Mouse (Mus musculus) CH12.LX (cell line): ENCODE results near the gene Rdm1. TPM values are rescaled to one million over a fixed set of nuclear protein-coding genes. Genes with fewer than 3 reads are reported as not detected.

ENCODE experiments used
- DNase-seq: peaks from one replicate; pipeline ENCODE4 v3.0.0-alpha.2; 2013; ENCODE audit errors: extremely low read depth
- H3K27ac ChIP-seq: 2 replicates; pipeline ENCODE4 v1.5.1; 2012; ENCODE audit warnings: low read depth, mild to moderate bottlenecking, control low read depth, moderate library complexity; ENCODE audit not compliant: insufficient read depth
- H3K27me3 ChIP-seq: replicated peaks from 2 replicates; pipeline ENCODE3; 2012; ENCODE audit warnings: inconsistent platforms
- H3K36me3 ChIP-seq, 2 experiments: replicated peaks in 1 of 2; 2 replicates each; pipeline versions ENCODE3 to v1.6.1; 2012; ENCODE audit warnings: inconsistent platforms in 1 of 2, low read length in 1 of 2, mild to moderate bottlenecking in 1 of 2, mixed read lengths in 1 of 2, moderate library complexity in 1 of 2; ENCODE audit not compliant: control insufficient read depth in 1 of 2, insufficient read depth in 1 of 2
- H3K4me1 ChIP-seq, 2 experiments: 2 replicates each; pipeline ENCODE4 v1.6.1; 2012; ENCODE audit warnings: inconsistent platforms in 1 of 2, moderate library complexity in 1 of 2; ENCODE audit not compliant: insufficient read depth in 2 of 2, control insufficient read depth in 1 of 2
- H3K4me2 ChIP-seq: 2 replicates; pipeline ENCODE4 v1.6.1; 2012; ENCODE audit warnings: low read depth, mild to moderate bottlenecking, control low read depth; ENCODE audit not compliant: poor library complexity, insufficient read depth, severe bottlenecking
- H3K4me3 ChIP-seq, 3 experiments: fragments of 150-350 bp in 1 of 3; sonication (generic) in 1 of 3; replicated peaks in 1 of 3; 2 replicates each; pipeline versions ENCODE3 to v1.5.1; 2011 to 2012; ENCODE audit warnings: low read depth in 2 of 3, low read length in 2 of 3, mild to moderate bottlenecking in 2 of 3, moderate library complexity in 2 of 3, control low read depth in 1 of 3, improper control_type of control experiment in 1 of 3, inconsistent platforms in 1 of 3, mixed read lengths in 1 of 3; ENCODE audit not compliant: poor library complexity in 1 of 3
- H3K79me2 ChIP-seq: replicated peaks from 2 replicates; pipeline ENCODE4 v1.6.1; 2012; ENCODE audit warnings: mild to moderate bottlenecking, moderate library complexity; ENCODE audit not compliant: control insufficient read depth, poor library complexity, insufficient read depth, severe bottlenecking; ENCODE audit errors: extremely low read depth
- H3K9ac ChIP-seq: 2 replicates; pipeline ENCODE4 v1.6.1; 2012; ENCODE audit warnings: low read depth, mild to moderate bottlenecking, control low read depth, moderate library complexity; ENCODE audit not compliant: insufficient read depth
- H3K9me3 ChIP-seq: replicated peaks from 2 replicates; pipeline ENCODE3; 2012; ENCODE audit warnings: low read length, inconsistent platforms, mixed read lengths
- CHD1 ChIP-seq: IDR thresholded peaks from 2 replicates; pipeline ENCODE4 v1.6.1; 2012; ENCODE audit warnings: low read depth, low read length, improper control_type of control experiment, inconsistent platforms
- EP300 ChIP-seq: IDR thresholded peaks from 2 replicates; pipeline ENCODE4 v1.6.1; 2011; ENCODE audit warnings: low read length, improper control_type of control experiment
- GABPA ChIP-seq: IDR thresholded peaks from 2 replicates; pipeline ENCODE4 v1.6.1; 2012; ENCODE audit warnings: low read depth, low read length, improper control_type of control experiment, inconsistent platforms; ENCODE audit not compliant: insufficient replicate concordance
- JUND ChIP-seq: conservative IDR thresholded peaks from 2 replicates; pipeline ENCODE4 v1.6.1; 2011; ENCODE audit warnings: low read depth, low read length, improper control_type of control experiment
- KAT2A ChIP-seq: IDR thresholded peaks from 2 replicates; pipeline ENCODE4 v1.6.1; 2012; ENCODE audit warnings: low read length, improper control_type of control experiment, inconsistent platforms; ENCODE audit not compliant: insufficient replicate concordance
- MEF2A ChIP-seq: IDR thresholded peaks from 2 replicates; pipeline ENCODE4 v1.6.1; 2014; ENCODE audit warnings: low read depth, mild to moderate bottlenecking, inconsistent platforms, low read length, improper control_type of control experiment, borderline replicate concordance
- MYC ChIP-seq: IDR thresholded peaks from 2 replicates; pipeline ENCODE4 v1.6.1; 2011; ENCODE audit warnings: low read depth, mild to moderate bottlenecking, improper control_type of control experiment, low read length
- NRF1 ChIP-seq: IDR thresholded peaks from 2 replicates; pipeline ENCODE4 v1.6.1; 2014; ENCODE audit warnings: low read depth, mild to moderate bottlenecking, inconsistent platforms, low read length, improper control_type of control experiment, moderate library complexity
- PAX5 ChIP-seq: IDR thresholded peaks from 2 replicates; pipeline ENCODE4 v1.6.1; 2012; ENCODE audit warnings: low read length, inconsistent platforms, mixed read lengths
- POLR2A ChIP-seq: IDR thresholded peaks from 2 replicates; pipeline ENCODE4 v1.6.1; 2011; ENCODE audit warnings: low read depth, mild to moderate bottlenecking, improper control_type of control experiment, low read length
- POLR2AphosphoS2 ChIP-seq: IDR thresholded peaks from 2 replicates; pipeline ENCODE4 v1.6.1; 2011; ENCODE audit warnings: low read depth, low read length, improper control_type of control experiment
- RAD21 ChIP-seq: IDR thresholded peaks from 2 replicates; pipeline ENCODE4 v1.6.1; 2011; ENCODE audit warnings: low read depth, mild to moderate bottlenecking, low read length, improper control_type of control experiment, moderate library complexity
- RCOR1 ChIP-seq: conservative IDR thresholded peaks from 2 replicates; pipeline ENCODE4 v1.6.1; 2012; ENCODE audit warnings: low read depth, mild to moderate bottlenecking, inconsistent platforms, low read length, improper control_type of control experiment
- SMC3 ChIP-seq: IDR thresholded peaks from 2 replicates; pipeline ENCODE4 v1.6.1; 2011; ENCODE audit warnings: low read depth, low read length, improper control_type of control experiment
- USF2 ChIP-seq: conservative IDR thresholded peaks from 2 replicates; pipeline ENCODE4 v1.6.1; 2011; ENCODE audit warnings: low read depth, low read length, improper control_type of control experiment
- ZNF384 ChIP-seq: IDR thresholded peaks from 2 replicates; pipeline ENCODE4 v1.6.1; 2012; ENCODE audit warnings: low read depth, low read length, improper control_type of control experiment, inconsistent platforms
- dilution Hi-C: fragments of 300-500 bp; cut with MboI; formaldehyde crosslinking; loops from 2 replicates; pipeline ENCODE4 v1.14.3; 2020; ENCODE audit warnings: low sequenced_read_pairs; ENCODE audit not compliant: extremely low pct_unique_long_range_greater_than_20kb, extremely low pct_ligation_motif_present
- in situ Hi-C: fragments of 300-500 bp; cut with MboI; formaldehyde crosslinking; loops from 3 replicates; pipeline ENCODE4 v1.14.3; 2019; ENCODE audit warnings: low sequenced_read_pairs, low pct_ligation_motif_present, low pct_unique_long_range_greater_than_20kb, mixed read lengths
- polyA plus RNA-seq: library from polyadenylated mRNA; unstranded; fragments of >175 nt; gene quantifications from 2 replicates; pipeline ENCODE4 v1.2.1, GENCODE M21; 2012; ENCODE audit warnings: low read depth; ENCODE audit not compliant: insufficient read length
- total RNA-seq, 2 experiments: library from RNA; depleted of rRNA; stranded (reverse); fragments of 300-350 nt in 1 of 2; fragments of >200 nt in 1 of 2; gene quantifications; 2 replicates each; pipeline ENCODE4 v1.2.3; 2012 to 2014

Gene Rdm1
- total and polyA plus RNA-seq, 3 experiments = 9.6 to 28.5 (median 19.2) TPM

DNA sequence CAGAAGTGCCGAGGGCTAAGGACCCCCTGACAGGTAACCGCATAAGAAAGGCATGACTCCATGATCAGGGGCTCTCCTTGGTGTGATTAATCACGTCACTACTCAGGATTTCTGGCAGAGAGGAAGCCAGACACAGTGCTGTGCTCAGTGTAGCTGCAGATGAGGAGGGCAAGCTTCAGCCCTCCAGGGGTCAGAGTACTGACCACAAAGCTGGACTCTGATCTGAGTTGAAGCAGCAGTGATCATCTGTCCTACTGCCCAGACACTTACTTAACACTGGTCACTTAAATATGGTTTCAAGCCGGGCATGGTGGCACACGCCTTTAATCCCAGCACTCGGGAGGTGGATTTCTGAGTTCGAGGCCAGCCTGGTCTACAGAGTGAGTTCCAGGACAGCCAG lies 34.2 kb downstream of the Rdm1 start:
- H3K9ac ChIP-seq = no peak overlapping the region
- H3K4me1 ChIP-seq = peaks cover 7 to 29% of the 10 kb centered on the region in 2 experiments; a peak in 3 of 4 replicates
- H3K27me3 ChIP-seq = peaks cover 37% of the 10 kb centered on the region
- dilution Hi-C loops (no loop called here), in situ Hi-C loops (loop anchor here (5.0 kb wide), 1 partner anchor 71 kb away; the partner anchor contains the start of gene Dhx8)
- H3K4me2 ChIP-seq = no peak overlapping the region
- H3K27ac ChIP-seq = no peak overlapping the region
- TF ChIP-seq RCOR1 (no peak), POLR2AphosphoS2 (no peak), GABPA (no peak), MEF2A (no peak), EP300 (no peak), SMC3 (no peak), ZNF384 (no peak), NRF1 (no peak), PAX5 (no peak), POLR2A (no peak), USF2 (no peak), CHD1 (no peak), JUND (no peak), KAT2A (no peak), RAD21 (no peak), MYC (no peak)
- no peaks in the 10 kb centered on the region for H3K9me3 ChIP-seq
- no peak overlapping the region for H3K4me3 ChIP-seq
- H3K79me2 ChIP-seq = no peaks in the 10 kb centered on the region
- no peaks in the 10 kb centered on the region for H3K36me3 ChIP-seq
- DNase-seq = no peak

DNA sequence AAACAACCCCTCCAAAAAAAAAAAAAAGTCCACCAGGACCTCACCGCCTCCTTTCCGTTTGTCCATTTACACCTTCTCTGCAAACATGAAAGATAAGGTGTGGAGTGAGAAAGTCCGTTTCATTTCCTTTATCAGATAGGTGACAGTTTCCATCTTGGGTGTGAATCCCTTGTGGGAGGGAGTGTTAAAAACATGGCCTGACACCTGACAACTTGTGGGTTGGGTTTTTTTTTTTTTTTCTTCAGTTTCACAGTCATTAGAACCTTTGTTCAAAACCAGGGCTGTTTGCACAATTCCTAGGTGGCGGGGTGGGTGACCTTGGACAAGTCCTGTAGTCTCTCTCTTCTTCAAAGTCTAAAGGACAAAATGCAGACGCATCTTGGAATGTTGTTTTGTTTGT lies 34.8 kb downstream of the Rdm1 start:
- in situ Hi-C loops (loop anchor here (5.0 kb wide), 1 partner anchor 71 kb away; the partner anchor contains the start of gene Dhx8), dilution Hi-C loops (no loop called here)
- H3K27ac ChIP-seq = no peak overlapping the region
- peaks cover 7 to 29% of the 10 kb centered on the region in 2 experiments; a peak in 3 of 4 replicates for H3K4me1 ChIP-seq
- H3K9ac ChIP-seq = no peak overlapping the region
- TF ChIP-seq NRF1 (no peak), KAT2A (no peak), ZNF384 (peak; percentile 80)
- H3K4me2 ChIP-seq = no peak overlapping the region
- H3K79me2 ChIP-seq = no peaks in the 10 kb centered on the region
- peaks cover 38% of the 10 kb centered on the region for H3K27me3 ChIP-seq
- no peak for DNase-seq
- H3K4me3 ChIP-seq = no peak overlapping the region
- no peaks in the 10 kb centered on the region for H3K9me3 ChIP-seq
- no peaks in the 10 kb centered on the region for H3K36me3 ChIP-seq
